Mouse (Mus musculus): Measurements from ENCODE around the gene Wnk4.
"Not testable (repeated sequence)": the region's sequence is repeated elsewhere in the genome, so short reads cannot be mapped to it uniquely, and the experiment has no call there.

The Wnk4 gene

GRCm38 (mm10) chr11:101316501-101316917 is 56.1 kb downstream of the Wnk4 start:
- no peak for DNase-seq (ENCODE audit: low read depth, low spot score)

- no peak for DNase-seq (ENCODE audit: low read depth, low spot score)
Observed at GRCm38 (mm10) chr11:101323609-101324008, 63.2 kb downstream of the Wnk4 start.

- DNase-seq (ENCODE audit: low read depth, low spot score) = no peak
Observed at GRCm38 (mm10) chr11:101324763-101325162, 64.4 kb downstream of the Wnk4 start, which contains the start of gene Aoc2. Gene Aoc2, plus strand, starts transcription at chr11:101325063.

DNA sequence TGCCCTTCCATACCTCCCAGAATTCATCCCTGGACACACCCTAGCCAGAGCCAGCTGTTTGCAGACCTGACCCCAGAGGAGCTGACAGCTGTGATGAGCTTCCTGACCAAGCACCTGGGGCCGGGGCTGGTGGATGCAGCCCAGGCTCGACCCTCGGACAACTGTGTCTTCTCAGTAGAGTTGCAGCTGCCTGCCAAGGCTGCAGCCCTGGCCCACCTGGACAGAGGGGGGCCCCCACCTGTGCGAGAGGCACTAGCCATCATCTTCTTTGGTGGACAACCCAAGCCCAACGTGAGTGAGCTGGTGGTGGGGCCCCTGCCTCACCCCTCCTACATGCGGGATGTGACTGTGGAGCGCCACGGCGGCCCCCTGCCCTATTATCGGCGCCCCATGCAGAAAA is 64.8 kb downstream of the Wnk4 start:
- not testable (repeated sequence) for DNase-seq (ENCODE audit: low read depth, low spot score)

- no peak for DNase-seq (ENCODE audit: low read depth, low spot score)
Observed at GRCm38 (mm10) chr11:101326147-101326546, 65.8 kb downstream of the Wnk4 start.

Data from brain, embryonic 18.5 days (tissue).